ENCODE assay signal across 10 mouse cellular contexts in genomic region chr7:25367632-25368293, GRCm38 (mm10). TPM values are rescaled to one million over a fixed set of nuclear protein-coding genes. Genes with fewer than 3 reads are reported as not detected.
DNase-seq lines count a peak whose midpoint lies in the region; ATAC-seq and TF ChIP-seq lines count a peak whose summit lies in the region.
"Had no signal": no experiment of that assay in that cellular context is flagged by ENCODE, and none has a peak within 500 bp of the region (broad histone marks: within the 10 kb centered on the region; RNA-seq: fewer than 3 reads in every experiment).

No protein-coding gene starts in this region.

- H3K36me3 ChIP-seq in ES-Bruce4 (ENCODE audit: control insufficient read depth, insufficient read depth, low read length, poor library complexity, severe bottlenecking): no peaks in the 10 kb centered on the region
- H3K36me3 ChIP-seq in embryonic facial prominence, embryonic 15.5 days: peaks cover 17% of the 10 kb centered on the region
- H3K36me3 ChIP-seq in kidney, embryonic 14.5 days (ENCODE audit: control insufficient read depth, insufficient read depth, low read length): peaks cover 16% of the 10 kb centered on the region
- H3K36me3 ChIP-seq in midbrain, embryonic 13.5 days: peaks cover 20% of the 10 kb centered on the region

- no peak for TF ChIP-seq POLR2A in ES-Bruce4 (IDR thresholded peaks at IDR 0.05; ENCODE audit: insufficient read depth, low read length)

- peak overlapping the region; percentile 81 for H3K4me3 ChIP-seq in ES-Bruce4 (ENCODE audit: low read depth, low read length)
- peak overlapping the region; percentile 17; the same call in 1 of the 2 replicates for H3K4me3 ChIP-seq in embryonic facial prominence, embryonic 15.5 days (replicated peaks)
- H3K4me3 ChIP-seq in kidney, embryonic 14.5 days (ENCODE audit: low read length): peak overlapping the region; percentile 17
- H3K4me3 ChIP-seq in midbrain, embryonic 13.5 days (replicated peaks): peak overlapping the region; percentile 9; the same call in 1 of the 2 replicates

- no peak for TF ChIP-seq EP300 in ES-Bruce4 (IDR thresholded peaks at IDR 0.05; ENCODE audit: insufficient read depth, low read depth, low read length)

- H3K4me2 ChIP-seq in embryonic facial prominence, embryonic 15.5 days (replicated peaks): peak overlapping the region; percentile 28; the same call in 1 of the 2 replicates
- H3K4me2 ChIP-seq in kidney, embryonic 14.5 days (replicated peaks; ENCODE audit: low read depth, low read length): peak overlapping the region; percentile 32
- no peak overlapping the region; the same call in 1 of the 2 replicates for H3K4me2 ChIP-seq in midbrain, embryonic 13.5 days (replicated peaks)

- peak; percentile 45 for TF ChIP-seq CTCF in ES-Bruce4 (IDR thresholded peaks at IDR 0.05; ENCODE audit: low read depth, low read length)

- peak overlapping the region; percentile 7; the same call in 1 of the 2 replicates for H3K9ac ChIP-seq in ES-Bruce4 (ENCODE audit: low read depth, poor library complexity, severe bottlenecking)
- H3K9ac ChIP-seq in embryonic facial prominence, embryonic 15.5 days: no peak overlapping the region
- no peak overlapping the region for H3K9ac ChIP-seq in kidney, embryonic 14.5 days (ENCODE audit: low read depth, low read length)
- no peak overlapping the region; the same call in 1 of the 2 replicates for H3K9ac ChIP-seq in midbrain, embryonic 13.5 days (replicated peaks)

- H3K9me3 ChIP-seq in ES-Bruce4 (replicated peaks; ENCODE audit: control insufficient read depth, insufficient read depth, low read length, poor library complexity, severe bottlenecking): no peaks in the 10 kb centered on the region
- H3K9me3 ChIP-seq in embryonic facial prominence, embryonic 15.5 days (replicated peaks): no peaks in the 10 kb centered on the region
- H3K9me3 ChIP-seq in kidney, embryonic 14.5 days (ENCODE audit: control insufficient read depth, low read length): no peaks in the 10 kb centered on the region
- H3K9me3 ChIP-seq in midbrain, embryonic 13.5 days: no peaks in the 10 kb centered on the region

- H3K27me3 ChIP-seq in ES-Bruce4 (ENCODE audit: control insufficient read depth, insufficient read depth, low read length, poor library complexity, severe bottlenecking): no peaks in the 10 kb centered on the region; the same call in 1 of the 2 replicates
- H3K27me3 ChIP-seq in embryonic facial prominence, embryonic 15.5 days: peaks cover 42% of the 10 kb centered on the region
- H3K27me3 ChIP-seq in kidney, embryonic 14.5 days (ENCODE audit: control insufficient read depth, insufficient read depth, low read length): peaks cover 32% of the 10 kb centered on the region
- peaks cover 45% of the 10 kb centered on the region for H3K27me3 ChIP-seq in midbrain, embryonic 13.5 days

- peak; percentile 56 to 77 for DNase-seq in adrenal gland, adult (ENCODE audit: inconsistent age in 2 of 2, low spot score in 1 of 2)
- DNase-seq in adrenal gland, postnatal 25 days: no peak
- DNase-seq in c-Kit-positive CD71-positive TER-119-positive erythroid progenitor cells, embryonic 14.5 days (ENCODE audit: low spot score): no peak

- no peak overlapping the region for H3K27ac ChIP-seq in ES-Bruce4 (ENCODE audit: insufficient read depth, low read length)
- no peak overlapping the region for H3K27ac ChIP-seq in embryonic facial prominence, embryonic 15.5 days (replicated peaks)
- H3K27ac ChIP-seq in kidney, embryonic 14.5 days (ENCODE audit: low read depth, low read length): no peak overlapping the region
- H3K27ac ChIP-seq in midbrain, embryonic 13.5 days: no peak overlapping the region

- WGBS in embryonic facial prominence, embryonic 15.5 days: 3% methylated on average over 33 of the region's 33 CpGs
- 2% methylated on average over 33 of the region's 33 CpGs for WGBS in kidney, embryonic 14.5 days
- 3% methylated on average over 33 of the region's 33 CpGs for WGBS in midbrain, embryonic 13.5 days

- no peak for ATAC-seq in embryonic facial prominence, embryonic 15.5 days (ENCODE audit: insufficient number of reproducible peaks, low FRiP score, low TSS enrichment, low read depth)
- ATAC-seq in kidney, embryonic 14.5 days (ENCODE audit: low FRiP score, low TSS enrichment): peak; percentile 26; the same call in 1 of the 2 replicates
- peak; percentile 15; the same call in 1 of the 2 replicates for ATAC-seq in midbrain, embryonic 13.5 days
- ATAC-seq in monocyte, adult 5-6 weeks (replicated peaks; ENCODE audit: insufficient number of reproducible peaks, low FRiP score, low TSS enrichment, poor library complexity, severe bottlenecking): no peak

- H3K4me1 ChIP-seq in ES-Bruce4 (ENCODE audit: control insufficient read depth, insufficient read depth, low read length): no peaks in the 10 kb centered on the region
- H3K4me1 ChIP-seq in embryonic facial prominence, embryonic 15.5 days: peaks cover 26% of the 10 kb centered on the region
- H3K4me1 ChIP-seq in kidney, embryonic 14.5 days (ENCODE audit: control insufficient read depth, insufficient read depth, low read length): no peaks in the 10 kb centered on the region
- H3K4me1 ChIP-seq in midbrain, embryonic 13.5 days (replicated peaks): peaks cover 27% of the 10 kb centered on the region

RNA-seq across cellular contexts. Expression of gene Cnfn, which starts 1.8 kb away (rescaled TPM):
- not detected in 2 replicates for total RNA-seq in adrenal gland, postnatal 25 days (2021)
- polyA plus RNA-seq in ES-Bruce4 (2011; ENCODE audit: insufficient read depth, insufficient read length, low read depth, missing spikeins): not detected in 2 replicates
- 382 and 413 TPM in 2 replicates for polyA plus RNA-seq in embryonic facial prominence, embryonic 15.5 days (2015; fragmentation: Nextera tagmentation; extraction: Ambion mirVana)
- not detected in 2 replicates for polyA plus RNA-seq in kidney, embryonic 14.5 days (2014; fragmentation: Nextera tagmentation; extraction: Ambion mirVana)
- 0.32 TPM in 1 of 2 replicates, not detected in the other for polyA plus RNA-seq in midbrain, embryonic 13.5 days (2015; fragmentation: Nextera tagmentation; extraction: Ambion mirVana)
- total RNA-seq in monocyte, adult 5-6 weeks (2017): not detected in 3 replicates
- total RNA-seq: hematopoietic stem cell, adult 5-6 weeks had no signal
- polyA plus RNA-seq: stomach, embryonic 14.5 days had no signal

RNA-seq across cellular contexts. Expression of gene Lipe, which starts 30.7 kb away (rescaled TPM):
- 295 and 303 TPM in 2 replicates for total RNA-seq in adrenal gland, postnatal 25 days (2021)
- 18.0 and 18.9 TPM in 2 replicates for polyA plus RNA-seq in ES-Bruce4 (2011; ENCODE audit: insufficient read depth, insufficient read length, low read depth, missing spikeins)
- polyA plus RNA-seq in embryonic facial prominence, embryonic 15.5 days (2015; fragmentation: Nextera tagmentation; extraction: Ambion mirVana): 8.3 and 10.2 TPM in 2 replicates
- 5.3 and 6.8 TPM in 2 replicates for polyA plus RNA-seq in kidney, embryonic 14.5 days (2014; fragmentation: Nextera tagmentation; extraction: Ambion mirVana)
- 8.4 and 9.9 TPM in 2 replicates for polyA plus RNA-seq in midbrain, embryonic 13.5 days (2015; fragmentation: Nextera tagmentation; extraction: Ambion mirVana)
- total RNA-seq in monocyte, adult 5-6 weeks (2017): 19.5 to 19.9 TPM (median 19.7 TPM) in 3 replicates

RNA-seq across cellular contexts. Expression of gene Cxcl17, which starts 44.9 kb away (rescaled TPM):
- total RNA-seq in adrenal gland, postnatal 25 days (2021): not detected in 2 replicates
- not detected in 2 replicates for polyA plus RNA-seq in ES-Bruce4 (2011; ENCODE audit: insufficient read depth, insufficient read length, low read depth, missing spikeins)
- polyA plus RNA-seq in embryonic facial prominence, embryonic 15.5 days (2015; fragmentation: Nextera tagmentation; extraction: Ambion mirVana): 1.9 and 4.3 TPM in 2 replicates
- 0.27 and 0.30 TPM in 2 replicates for polyA plus RNA-seq in kidney, embryonic 14.5 days (2014; fragmentation: Nextera tagmentation; extraction: Ambion mirVana)
- polyA plus RNA-seq in midbrain, embryonic 13.5 days (2015; fragmentation: Nextera tagmentation; extraction: Ambion mirVana): 0.51 and 0.73 TPM in 2 replicates
- not detected in 3 replicates for total RNA-seq in monocyte, adult 5-6 weeks (2017)
- total RNA-seq: hematopoietic stem cell, adult 5-6 weeks had no signal

RNA-seq across cellular contexts. Expression of gene Megf8, which starts 50.8 kb away (rescaled TPM):
- 56.9 and 77.1 TPM in 2 replicates for total RNA-seq in adrenal gland, postnatal 25 days (2021)
- polyA plus RNA-seq in ES-Bruce4 (2011; ENCODE audit: insufficient read depth, insufficient read length, low read depth, missing spikeins): 22.2 and 25.7 TPM in 2 replicates
- polyA plus RNA-seq in embryonic facial prominence, embryonic 15.5 days (2015; fragmentation: Nextera tagmentation; extraction: Ambion mirVana): 16.4 and 17.3 TPM in 2 replicates
- 14.0 and 16.2 TPM in 2 replicates for polyA plus RNA-seq in kidney, embryonic 14.5 days (2014; fragmentation: Nextera tagmentation; extraction: Ambion mirVana)
- 18.9 and 19.8 TPM in 2 replicates for polyA plus RNA-seq in midbrain, embryonic 13.5 days (2015; fragmentation: Nextera tagmentation; extraction: Ambion mirVana)
- 0.64 to 1.8 TPM (median 0.86 TPM) in 3 replicates for total RNA-seq in monocyte, adult 5-6 weeks (2017)

Comparison
In these comparisons a context has a peak if more than half of its experiments do, and no peak if none do; other contexts are left out.
1. DNase-seq: peak in adrenal gland, adult (2 of 2); none in adrenal gland, postnatal 25 days (single experiment) and c-Kit-positive CD71-positive TER-119-positive erythroid progenitor cells, embryonic 14.5 days (single experiment).
2. H3K4me3 ChIP-seq: peak in every context shown above with its lines; median percentile 81 in ES-Bruce4; 17 in embryonic facial prominence, embryonic 15.5 days; 17 in kidney, embryonic 14.5 days; 9 in midbrain, embryonic 13.5 days.
3. ATAC-seq: peak in kidney, embryonic 14.5 days (single experiment) and midbrain, embryonic 13.5 days (single experiment); none in embryonic facial prominence, embryonic 15.5 days (single experiment) and monocyte, adult 5-6 weeks (single experiment).
4. RNA of gene Cnfn, which starts 1.8 kb away (polyA plus RNA-seq): 382 to 413 TPM in embryonic facial prominence, embryonic 15.5 days; 0.32 TPM in midbrain, embryonic 13.5 days, not detected in ES-Bruce4 and not detected in kidney, embryonic 14.5 days; every median in the first group is over 100 times any median in the second.